Mouse (Mus musculus) G1E (cell line): ENCODE measurements at regions not wholly inside any gene's neighbourhood (a gene's known extent, or its start where the extent isn't known, plus 50 kb on each side); places are given as distances from the start of the nearest gene placed in this dataset.

Experiments
- CTCF ChIP-seq: IDR thresholded peaks from 2 replicates; pipeline ENCODE4 v1.5.1; 2012; ENCODE audit warnings: low read depth, low read length, inconsistent platforms, mixed read lengths
- GATA1 ChIP-seq: IDR thresholded peaks from 2 replicates; pipeline ENCODE4 v1.6.1; 2012; ENCODE audit warnings: borderline replicate concordance, low read length, inconsistent platforms, mixed read lengths
- POLR2AphosphoS5 ChIP-seq: IDR thresholded peaks from 2 replicates; pipeline ENCODE4 v1.6.1; 2012; ENCODE audit warnings: low read depth, low read length, inconsistent platforms; ENCODE audit not compliant: insufficient replicate concordance

GRCm38 (mm10) chr4:53970461-53970860 lies 144.6 kb downstream of the Tmem38b start:
- TF ChIP-seq CTCF = no peak
- TF ChIP-seq POLR2AphosphoS5 = no peak
- no peak for TF ChIP-seq GATA1
